Mouse (Mus musculus) embryo, embryonic 9.5 days (tissue): ENCODE measurements around the gene Spata31d1d.
A peak's percentile ranks its signal among the peaks of the same experiment; 100 is the strongest.
"Not testable (repeated sequence)": the region's sequence is repeated elsewhere in the genome, so short reads cannot be mapped to it uniquely, and the experiment has no call there.

Source experiments
- DNase-seq: peaks from one replicate; pipeline ENCODE4 v3.0.0-alpha.2; 2017; ENCODE audit errors: extremely low spot score

The Spata31d1d gene

DNA sequence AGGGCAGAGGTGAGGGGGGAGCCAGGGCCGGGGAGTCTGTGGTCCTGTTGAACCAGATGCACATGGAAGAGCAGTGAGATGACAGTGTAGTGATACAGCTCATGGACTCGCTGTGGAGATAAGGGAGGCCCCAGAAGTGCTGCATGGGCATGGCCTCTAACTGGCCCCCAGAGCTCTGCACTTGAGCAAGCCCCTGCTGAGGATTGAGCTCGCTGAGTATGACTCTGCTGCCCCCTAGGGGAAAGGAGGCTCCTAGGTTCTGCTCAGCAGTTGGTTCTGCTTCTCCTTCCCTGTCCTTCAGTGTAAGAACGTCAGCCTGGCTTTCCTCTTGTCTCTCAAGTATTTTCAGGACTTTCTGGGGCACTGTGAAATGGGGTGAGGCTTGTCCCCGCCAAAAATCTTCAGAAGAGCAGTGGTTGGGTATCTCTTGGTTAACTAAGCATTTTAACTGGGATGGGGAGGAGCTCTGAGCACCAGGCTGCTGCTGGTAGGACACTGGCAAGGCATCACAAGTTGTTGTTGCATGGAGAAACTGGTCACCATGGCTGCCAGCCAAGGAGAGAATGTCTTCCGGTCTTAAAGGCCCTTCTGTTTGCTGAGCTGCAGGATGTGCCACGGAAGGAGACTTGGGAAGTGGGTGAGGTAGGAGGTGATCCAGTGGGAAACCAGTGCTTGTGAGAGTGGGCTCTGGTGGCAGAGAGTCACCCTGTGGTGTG, 3.0 kb downstream of the Spata31d1d start:
- DNase-seq, result peak; percentile 87

GRCm38 (mm10) chr13:59726139-59726867, 5.2 kb downstream of the Spata31d1d start:
- no peak for DNase-seq

DNA sequence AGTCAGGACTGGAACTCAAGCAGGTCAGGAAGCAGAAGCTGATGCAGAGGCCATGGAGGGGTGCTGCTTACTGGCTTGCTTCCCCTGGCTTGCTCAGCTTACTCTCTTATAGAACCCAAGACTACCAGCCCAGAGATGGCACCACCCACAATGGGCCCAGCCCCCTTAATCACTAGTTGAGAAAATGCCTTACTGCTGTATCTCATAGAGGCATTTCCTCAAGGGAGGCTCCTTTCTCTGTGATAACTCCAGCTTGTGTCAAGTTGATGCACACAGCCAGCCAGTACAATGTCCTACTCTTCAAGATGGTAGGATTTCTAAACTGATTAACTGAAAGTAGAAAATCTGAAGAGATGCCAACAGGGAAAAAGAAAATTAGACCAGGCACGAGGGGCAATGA, 9.5 kb downstream of the Spata31d1d start:
- DNase-seq, result not testable (repeated sequence)

DNA sequence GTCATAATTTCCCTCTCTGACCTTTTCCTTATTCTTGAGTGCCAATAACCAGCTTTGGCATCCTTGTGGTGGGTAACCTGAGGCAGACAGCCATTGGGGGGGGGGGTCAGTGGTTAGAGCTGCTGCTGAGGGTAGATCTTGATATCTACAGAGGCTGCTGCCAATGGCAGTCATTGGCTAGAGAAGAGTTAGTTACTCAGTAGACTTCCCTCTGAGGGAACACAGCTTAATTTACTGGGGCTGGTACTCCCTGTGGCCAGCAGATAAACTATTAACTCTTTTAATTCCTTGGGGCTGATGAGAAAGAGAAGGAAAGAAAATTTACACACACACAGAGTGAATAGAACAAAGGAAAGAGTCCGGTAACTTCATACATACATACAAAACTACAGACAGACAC, 12.1 kb downstream of the Spata31d1d start:
- no peak for DNase-seq

DNA sequence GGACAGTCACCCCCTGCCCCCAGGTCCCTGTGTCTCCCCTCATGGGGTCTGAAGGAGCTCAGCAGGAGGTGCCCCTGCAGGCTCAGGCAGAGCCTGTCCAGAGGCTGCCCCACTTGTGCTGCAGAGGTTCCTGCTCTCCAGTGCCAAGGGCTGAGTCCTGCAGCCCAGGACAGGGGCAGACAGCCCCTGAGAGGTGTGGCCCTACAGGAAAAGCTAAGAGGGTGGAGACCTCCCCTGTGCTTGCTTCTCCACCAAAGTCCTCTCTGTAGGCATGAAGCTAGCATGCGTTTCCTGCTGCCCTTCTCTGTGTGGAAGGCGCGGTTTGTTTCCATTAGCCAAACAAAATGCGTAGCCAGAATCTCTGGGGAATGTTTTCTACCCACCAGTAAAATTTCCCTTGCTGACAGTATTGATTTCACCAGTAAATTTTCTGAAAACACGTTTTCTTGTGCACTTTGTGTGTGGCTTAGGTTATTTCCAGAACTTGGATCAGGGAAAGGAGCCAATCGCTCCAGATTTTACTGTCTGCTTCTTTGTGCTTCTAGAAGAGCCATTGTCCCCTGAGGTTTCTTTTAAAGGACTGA, 12.6 kb downstream of the Spata31d1d start:
- not testable (repeated sequence) for DNase-seq

DNA sequence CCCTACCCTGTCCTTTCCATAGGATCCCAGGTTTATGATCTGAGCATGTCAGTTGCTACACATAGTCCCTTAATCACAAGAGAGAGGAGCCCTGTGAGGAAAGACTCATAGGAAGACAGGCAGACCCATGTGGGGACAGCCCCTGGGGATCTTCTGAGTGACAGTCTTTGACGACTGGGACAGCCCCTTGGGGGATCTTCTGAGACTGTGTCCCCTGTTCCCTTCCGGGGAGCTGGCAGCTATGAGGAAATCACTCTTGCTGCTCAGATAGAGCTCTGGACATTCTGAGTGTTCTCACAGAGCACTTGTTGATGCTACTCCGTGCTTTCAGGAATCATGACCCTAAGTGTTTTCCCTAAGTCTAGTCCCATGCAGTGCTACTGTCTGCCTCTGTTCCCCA, 17.8 kb downstream of the Spata31d1d start:
- DNase-seq, result no peak

- DNase-seq, result not testable (repeated sequence)
Measured at GRCm38 (mm10) chr13:59711984-59712383, 19.6 kb downstream of the Spata31d1d start, which contains the start of gene Spata31d1b. TSS of gene Spata31d1b (plus strand) at chr13:59712284.

DNA sequence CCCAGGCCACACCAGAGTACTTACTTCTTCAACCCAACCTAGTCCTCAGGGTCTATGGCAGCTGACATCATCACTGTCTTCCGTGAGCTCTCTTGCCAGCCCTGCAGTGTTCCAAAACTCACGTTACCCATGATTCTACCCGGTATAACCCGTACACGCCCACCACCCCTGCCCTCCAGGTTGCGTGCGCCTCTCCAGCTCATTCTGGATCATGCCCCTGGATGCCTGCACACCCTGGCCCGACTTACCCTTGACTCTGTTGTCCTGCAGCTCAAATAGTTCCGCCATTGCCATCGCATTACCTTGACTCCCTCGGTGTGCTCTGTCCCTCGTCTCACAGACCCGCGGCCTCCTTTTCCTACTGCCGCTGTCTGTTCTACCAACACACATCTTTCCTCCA, 21.3 kb downstream of the Spata31d1d start, which contains the start of gene Spata31d1a:
Spata31d1a (minus strand) TSS at position 101 of the 400 bp plus-strand sequence.
- no peak for DNase-seq

DNA sequence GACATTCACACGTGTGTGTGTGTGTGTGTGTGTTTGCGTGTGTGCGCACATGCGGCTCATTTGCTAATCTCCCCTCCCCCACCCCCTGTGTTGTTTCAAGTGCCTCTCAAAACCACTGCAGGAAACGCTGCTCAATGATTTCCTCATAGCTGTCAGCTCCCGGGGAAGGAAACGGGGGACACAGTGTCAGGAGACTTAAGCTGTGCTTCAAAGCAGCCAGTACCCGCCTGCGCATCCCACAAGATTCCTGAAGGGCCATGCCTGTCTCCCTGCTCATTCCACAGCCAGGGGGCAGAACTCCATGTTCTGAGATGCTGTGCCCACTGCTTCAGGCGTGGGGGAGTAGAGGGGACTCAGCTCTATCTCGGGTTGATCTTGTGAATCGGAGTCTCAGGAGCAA, 27.0 kb downstream of the Spata31d1d start:
- DNase-seq, result peak; percentile 22

- no peak for DNase-seq
Measured at GRCm38 (mm10) chr13:59703514-59703913, 28.0 kb downstream of the Spata31d1d start.

DNA sequence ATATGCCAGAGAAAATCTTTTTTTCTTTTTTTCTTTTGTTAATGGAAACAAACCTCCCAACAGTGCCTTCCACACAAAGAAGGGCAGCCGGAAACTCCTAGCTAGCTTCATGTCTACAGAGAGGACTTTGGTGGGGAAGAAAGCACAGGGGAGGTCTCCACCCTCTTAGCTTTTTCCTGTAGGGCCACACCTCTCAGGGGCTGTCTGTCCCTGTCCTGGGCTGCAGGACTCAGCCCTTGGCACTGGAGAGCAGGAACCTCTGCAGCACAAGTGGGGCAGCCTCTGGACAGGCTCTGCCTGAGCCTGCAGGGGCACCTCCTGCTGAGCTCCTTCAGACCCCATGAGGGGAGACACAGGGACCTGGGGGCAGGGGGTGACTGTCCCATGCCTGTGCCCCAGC, 31.4 kb downstream of the Spata31d1d start:
- not testable (repeated sequence) for DNase-seq

GRCm38 (mm10) chr13:59699131-59699530, 32.4 kb downstream of the Spata31d1d start:
- DNase-seq, result no peak

DNA sequence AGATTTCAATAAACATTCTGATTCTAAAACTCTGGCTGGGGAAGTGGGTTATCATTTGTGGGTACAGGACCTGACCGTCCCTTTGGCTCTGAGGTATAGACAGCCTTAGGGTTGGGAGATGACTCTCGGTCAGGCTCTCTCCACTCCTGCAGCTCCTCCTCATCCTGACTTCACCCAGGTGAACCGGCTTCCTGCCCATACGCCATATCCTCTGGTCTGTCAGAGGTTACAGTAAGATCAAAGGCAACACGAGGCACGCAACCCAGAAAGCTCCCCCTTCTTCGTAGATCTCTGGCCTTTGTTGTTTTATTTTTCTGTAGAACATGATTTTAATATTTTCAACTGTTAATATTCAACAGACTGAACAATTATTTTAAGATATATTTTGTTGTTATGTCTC, 35.8 kb downstream of the Spata31d1d start:
- DNase-seq, result no peak

DNA sequence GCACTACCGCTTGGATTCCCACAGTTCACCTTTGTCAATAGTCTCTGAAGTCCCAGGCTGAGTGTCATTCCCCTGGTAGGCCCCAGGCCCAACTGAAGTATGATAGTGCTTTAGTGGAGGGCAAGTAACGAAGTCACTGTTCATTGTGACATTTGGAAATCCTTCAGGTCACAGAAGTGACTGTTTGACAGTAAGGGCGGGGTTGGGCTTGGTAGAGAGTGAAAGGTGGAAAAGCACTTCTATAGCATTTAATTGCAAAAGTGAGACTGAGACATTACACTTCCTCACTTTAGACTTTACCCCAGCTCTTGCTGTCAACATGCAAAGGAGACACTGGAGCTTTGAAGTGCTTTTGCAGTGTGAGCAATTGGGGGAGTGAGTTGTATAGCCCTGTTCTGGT, 37.5 kb downstream of the Spata31d1d start, which contains the start of gene 4921517D22Rik:
4921517D22Rik (minus strand) TSS at position 101 of the 400 bp plus-strand sequence.
- no peak for DNase-seq

GRCm38 (mm10) chr13:59691478-59691877, 40.1 kb downstream of the Spata31d1d start:
- peak; percentile 87 for DNase-seq

DNA sequence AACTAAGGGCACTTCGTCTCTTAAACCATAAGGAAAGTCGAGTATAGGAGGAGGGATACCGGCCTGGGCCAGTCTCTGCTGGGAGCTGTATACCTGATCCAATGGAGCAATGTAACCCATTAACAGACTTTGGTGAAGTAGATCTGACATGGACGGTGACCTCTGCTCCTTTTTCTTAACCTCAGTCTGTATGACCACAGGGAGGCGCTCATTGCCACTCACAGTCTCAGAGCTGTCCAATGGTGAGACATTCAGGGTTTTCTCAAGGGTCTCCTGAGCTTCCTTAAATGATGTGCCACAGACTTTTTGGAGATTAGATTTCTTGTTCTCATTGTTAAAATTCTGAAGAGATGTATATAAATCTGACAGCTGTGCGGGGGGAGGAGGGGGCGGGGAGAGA, 41.0 kb downstream of the Spata31d1d start:
- DNase-seq, result no peak

GRCm38 (mm10) chr13:59689843-59690242, 41.7 kb downstream of the Spata31d1d start:
- no peak for DNase-seq

GRCm38 (mm10) chr13:59689313-59689712, 42.2 kb downstream of the Spata31d1d start:
- DNase-seq, result no peak

DNA sequence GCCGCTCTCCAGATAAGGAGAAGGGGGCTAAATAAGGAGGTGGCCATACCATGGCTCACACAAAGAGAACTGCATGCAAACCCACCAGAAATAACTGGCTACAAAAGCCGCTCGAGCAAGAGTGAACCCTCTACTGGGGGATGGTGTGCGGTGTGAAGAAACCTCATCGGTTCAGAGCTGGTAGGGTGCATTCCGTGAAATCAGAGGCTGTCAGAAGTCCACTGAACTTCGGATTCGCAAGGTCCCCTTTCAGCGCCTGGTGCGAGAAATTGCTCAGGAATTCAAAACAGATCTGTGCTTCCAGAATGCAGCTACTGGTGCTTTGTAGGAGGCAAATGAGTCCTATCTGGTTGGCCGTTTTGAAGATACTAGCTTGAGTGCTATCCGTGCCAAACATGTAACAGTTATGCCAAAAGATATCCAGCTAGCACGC, 43.2 kb downstream of the Spata31d1d start:
- no peak for DNase-seq

DNA sequence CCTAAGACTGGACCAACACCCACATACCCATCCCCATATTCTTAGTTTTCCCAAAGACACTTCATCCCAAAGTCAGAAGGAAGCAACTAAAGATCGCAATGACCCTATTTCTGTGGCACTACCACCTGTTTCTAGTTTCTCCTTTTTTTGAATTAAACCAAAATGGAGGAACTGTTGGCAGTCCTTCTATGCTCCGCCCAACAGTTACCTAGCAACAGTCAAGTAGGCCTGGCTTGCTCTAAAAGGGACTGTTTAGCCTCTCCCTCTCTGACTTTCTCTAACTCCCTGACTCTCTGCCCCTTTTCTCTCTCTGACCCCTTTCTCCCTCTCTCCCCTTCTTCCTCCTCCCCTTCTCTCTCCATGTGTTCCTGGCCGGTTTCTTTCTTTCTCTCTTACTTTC, 46.3 kb downstream of the Spata31d1d start:
- DNase-seq, result no peak

GRCm38 (mm10) chr13:59682629-59683028, 48.9 kb downstream of the Spata31d1d start:
- DNase-seq, result no peak

DNA sequence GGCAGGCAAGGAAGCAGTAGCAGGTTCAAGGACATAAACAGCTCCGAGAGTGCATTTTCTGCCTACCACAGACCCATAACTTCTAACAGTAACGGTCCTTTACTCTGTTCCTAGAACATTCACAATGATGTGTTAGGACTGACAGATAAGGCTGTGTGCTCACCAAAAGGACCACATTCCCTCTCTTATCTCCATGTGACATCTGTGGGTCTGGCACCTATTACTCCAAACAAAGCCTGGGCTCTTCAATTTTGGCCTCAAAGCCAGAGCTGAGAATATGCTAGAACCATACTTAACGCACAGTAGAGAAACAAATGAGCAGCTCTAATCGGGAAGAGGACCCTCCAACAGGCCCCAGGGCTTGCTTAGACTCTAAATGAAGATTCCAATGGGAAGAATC, 51.6 kb downstream of the Spata31d1d start:
- DNase-seq, result no peak

DNA sequence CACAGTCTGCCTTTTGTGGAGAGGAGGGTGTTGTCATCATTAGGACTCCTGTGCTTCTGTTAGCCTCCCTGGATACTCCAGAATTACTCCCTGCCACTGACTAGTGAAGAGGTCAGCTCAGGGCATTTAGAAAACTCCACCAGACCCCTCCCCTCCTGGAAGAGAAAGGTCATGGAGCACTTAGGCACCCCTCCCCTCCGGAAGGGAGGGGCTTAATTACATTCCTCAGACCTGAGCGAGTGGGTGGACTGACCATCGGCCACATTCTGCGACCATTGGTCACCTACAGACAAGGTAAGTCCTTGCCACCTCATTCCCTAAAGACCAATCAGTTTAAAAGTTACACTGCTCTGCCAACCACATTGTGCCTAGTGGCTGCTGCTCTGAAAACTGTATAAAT, 52.2 kb downstream of the Spata31d1d start:
- DNase-seq, result no peak
